Mouse (Mus musculus) CD8-positive naive resting alpha-beta T cell, adult 2 months (primary cell): ENCODE measurements around the gene Cdk1.

ENCODE experiments used
- DNase-seq, 2 experiments: peaks; one replicate each; pipeline ENCODE4 v3.0.0; 2022; ENCODE audit warnings: low read depth in 2 of 2, low spot score in 2 of 2

The Cdk1 gene

DNA sequence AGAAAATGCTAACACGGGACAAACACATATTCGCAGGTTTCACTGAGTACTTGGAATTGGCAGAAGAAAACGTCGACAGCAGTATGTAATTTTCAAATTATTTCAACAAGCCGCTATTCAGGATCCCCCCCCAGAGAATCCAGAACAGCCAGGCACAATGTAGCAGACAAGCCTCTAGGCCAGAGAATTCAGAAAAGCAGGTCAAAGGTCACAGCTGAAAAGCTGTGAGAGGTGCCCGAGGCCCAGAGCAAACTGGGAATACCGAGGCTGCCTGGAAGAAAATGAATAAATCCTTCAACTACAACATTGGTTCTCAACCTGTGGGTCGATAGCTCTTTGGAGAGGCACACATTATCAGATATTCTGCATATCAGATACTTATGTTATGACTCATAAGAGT is 4.5 kb downstream of the Cdk1 start:
- no peak for DNase-seq

DNA sequence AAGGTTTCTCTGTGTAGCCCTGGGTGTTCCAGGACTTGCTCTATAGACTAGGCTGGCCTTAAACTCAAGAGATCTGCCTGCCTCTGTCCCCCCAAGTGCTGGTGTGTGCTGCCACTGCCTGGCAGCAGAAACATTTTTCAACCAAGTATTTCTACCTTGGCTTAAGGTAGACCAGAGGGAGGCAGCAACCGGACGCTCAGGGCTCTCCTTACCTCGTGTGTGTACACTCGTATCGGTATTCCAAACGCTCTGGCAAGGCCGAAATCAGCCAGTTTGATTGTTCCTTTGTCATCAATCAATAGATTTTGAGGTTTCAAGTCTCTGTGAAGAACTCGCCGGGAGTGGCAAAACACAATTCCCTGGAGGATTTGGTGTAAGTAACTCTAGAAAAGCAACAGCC is 10.4 kb downstream of the Cdk1 start:
- DNase-seq: no peak

DNA sequence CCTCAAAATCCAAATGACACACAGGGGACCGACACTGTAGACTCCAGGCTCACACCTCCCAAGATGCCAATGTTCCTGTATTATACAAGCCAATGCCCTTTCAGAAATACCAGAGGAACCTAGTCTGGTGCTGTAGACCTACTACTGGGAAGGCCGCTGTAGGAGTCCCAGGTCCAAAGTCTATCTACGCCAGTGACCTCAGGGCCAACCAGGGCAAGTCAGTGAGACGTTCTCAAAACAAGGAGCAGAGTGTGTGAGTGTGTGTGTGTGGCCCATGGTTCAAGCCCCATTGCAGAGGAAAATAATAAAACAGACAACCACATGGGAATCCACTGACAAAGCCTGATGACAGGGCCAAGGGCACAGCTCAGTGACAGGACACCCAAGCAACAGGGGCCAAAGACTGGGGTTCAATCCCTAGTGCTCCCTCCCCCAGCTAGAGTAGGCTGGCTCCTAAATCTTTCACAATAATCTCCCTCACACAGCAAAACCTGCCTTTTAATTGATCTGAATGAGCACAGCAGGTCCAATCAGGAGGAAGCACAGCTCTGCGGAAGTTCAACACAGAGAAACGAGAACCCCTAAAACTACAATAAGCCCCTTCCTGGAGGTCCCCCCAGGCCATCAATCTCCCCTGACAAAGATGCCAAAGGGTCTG is 11.0 kb downstream of the Cdk1 start:
- no peak for DNase-seq

DNA sequence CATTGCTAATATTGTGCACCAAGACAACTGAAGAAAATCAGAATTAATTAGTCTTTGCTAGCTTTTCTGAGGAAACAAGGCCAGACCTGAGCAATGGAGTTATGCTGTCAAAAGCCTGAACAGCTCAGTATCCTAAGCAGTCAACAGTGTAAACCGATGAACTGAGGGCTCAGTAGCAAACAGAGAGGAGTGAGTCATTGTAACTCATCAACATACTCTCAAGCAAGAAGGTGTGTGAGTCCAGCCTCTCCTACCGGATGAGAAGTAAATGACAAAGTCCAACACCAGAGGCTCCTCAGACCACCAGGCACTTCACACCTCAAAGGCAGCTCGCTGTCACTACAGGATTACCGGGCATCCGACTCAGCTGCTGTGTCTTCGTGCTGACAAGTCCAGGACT is 12.7 kb downstream of the Cdk1 start:
- DNase-seq: no peak

DNA sequence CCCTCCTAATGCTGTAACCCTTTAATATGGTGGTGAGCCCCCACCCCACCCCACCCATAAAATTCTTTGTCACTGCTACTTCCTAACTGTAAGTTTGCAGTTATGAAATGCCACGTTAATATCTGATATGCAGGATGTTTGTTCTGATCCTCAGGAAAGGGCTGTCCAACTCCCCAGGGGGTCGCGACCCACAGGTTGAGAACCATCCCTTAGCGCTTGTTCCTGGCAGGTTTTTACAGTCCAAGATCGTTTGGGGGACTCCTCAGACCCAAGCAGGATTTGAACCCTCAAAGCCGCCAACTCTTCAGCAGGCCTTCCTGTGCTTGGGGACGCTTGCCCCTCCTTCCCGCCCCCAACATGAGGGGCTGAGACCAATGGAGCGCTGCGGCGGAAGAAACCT is 16.5 kb downstream of the Cdk1 start:
- DNase-seq: no peak

DNA sequence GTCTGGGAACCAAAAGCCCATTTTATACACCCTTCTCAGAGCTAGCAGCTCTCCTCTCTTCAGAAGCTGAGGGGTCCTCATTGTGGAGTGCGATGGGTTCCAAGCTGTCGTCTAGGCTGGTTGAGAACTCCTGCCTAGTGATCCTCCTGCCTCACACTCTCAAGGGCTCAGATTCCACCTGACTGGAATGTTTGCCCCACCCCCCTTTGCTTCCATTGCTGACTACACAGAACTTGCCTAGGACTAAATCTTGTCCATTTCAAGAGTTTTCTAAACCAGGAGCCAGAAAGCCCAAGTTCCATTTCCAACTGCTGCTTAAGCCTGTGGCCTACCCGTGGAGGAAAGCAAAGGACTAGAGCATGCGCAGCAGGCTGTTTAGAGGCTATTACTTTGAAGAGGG is 17.1 kb downstream of the Cdk1 start:
- DNase-seq: no peak

DNA sequence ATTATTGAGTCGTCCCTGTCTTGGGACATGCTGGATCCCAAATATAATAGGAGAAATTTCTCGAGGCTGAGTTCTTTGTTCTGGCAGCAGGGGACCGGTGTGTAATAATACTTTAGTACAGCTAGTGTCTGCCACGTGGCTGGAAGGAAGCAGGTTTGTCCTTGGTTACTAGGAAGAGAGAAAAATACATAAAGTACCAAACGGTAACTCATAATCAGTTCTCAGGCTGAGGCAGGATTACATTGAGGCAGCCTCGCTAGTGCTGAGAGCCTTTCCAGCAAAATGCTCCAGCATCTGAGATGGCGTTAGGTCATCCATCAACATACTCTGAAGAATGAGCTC is 17.6 kb downstream of the Cdk1 start:
- no peak for DNase-seq

DNA sequence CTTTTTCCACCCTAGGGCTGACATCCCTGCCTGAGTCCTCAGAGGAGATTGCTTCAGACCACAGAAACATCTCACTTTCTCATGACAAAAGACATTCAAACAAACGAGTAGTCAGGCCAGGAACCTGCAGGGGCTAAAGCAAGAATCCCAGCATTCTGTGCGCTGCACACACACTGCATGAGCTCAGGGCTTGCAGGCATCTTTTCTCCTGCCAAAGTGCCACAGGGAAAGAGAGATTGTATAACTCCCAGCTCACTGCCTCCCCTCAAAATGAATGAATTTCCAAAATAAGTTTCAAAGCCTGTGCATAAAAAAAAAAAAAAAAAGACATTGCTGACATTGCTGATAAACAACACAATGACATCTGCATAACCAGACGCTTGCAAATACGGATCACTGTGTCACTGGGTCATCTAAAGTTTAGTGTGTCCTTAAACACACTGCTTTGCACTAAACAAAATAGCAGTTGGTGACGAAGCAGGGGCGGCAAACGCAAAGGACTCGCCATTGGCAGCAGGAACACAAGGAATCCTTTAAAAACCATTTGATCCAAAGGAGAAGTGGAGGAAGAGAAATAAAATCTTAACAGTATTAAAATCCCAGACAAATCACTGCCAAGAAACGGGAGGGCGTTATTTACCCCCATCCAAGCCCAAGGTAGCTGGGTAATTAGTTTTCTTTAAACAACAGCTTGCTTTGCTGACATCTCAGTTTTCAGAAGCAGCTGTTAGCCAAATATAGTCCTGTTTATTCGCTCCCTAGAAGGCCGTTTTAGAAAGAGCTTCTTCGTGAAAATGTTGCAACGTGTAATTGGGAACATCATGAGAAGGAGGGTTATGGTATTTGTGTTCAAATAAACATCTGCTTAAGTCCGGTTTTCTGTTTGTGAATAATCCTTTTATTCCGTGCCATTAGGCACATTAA is 18.2 kb downstream of the Cdk1 start:
- DNase-seq: no peak

DNA sequence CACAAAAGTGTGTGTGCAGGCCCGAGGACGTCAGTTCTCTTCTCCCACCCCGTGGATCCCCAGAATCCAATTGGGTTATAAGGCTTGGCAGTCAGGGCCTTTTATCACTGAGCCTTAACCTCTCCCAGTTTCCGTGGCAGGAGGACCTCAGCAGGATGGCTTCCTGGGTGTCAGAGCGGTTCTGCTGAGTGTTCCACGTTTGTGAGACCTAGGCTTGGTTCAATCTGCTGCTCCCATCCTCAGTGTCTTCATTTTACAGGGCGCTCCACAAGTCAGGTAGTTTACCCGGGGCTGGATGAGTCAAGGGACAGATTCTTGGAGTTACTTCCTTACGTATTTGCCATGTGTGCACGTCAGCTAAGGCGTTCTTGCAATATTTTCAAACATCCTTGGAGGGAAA is 19.5 kb downstream of the Cdk1 start:
- DNase-seq: no peak

DNA sequence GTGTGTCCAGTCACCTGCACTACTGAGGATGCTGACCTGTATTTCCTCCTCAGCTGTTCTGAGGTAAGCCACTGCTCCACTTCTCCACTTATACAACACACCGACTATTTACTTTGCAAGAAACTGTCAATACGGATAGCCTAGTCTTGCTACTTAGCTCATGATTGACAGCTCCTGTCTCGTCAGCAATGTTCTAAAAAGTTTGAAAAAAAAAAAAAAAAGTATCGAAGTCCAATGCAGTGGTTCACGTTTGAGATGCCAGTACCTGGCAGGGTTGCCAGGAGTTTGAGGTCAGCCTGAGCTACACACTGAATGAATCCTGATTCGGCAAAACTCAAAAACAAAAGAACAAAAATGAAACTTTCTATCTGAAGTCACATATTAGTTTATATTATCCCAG is 21.5 kb downstream of the Cdk1 start:
- DNase-seq: no peak

DNA sequence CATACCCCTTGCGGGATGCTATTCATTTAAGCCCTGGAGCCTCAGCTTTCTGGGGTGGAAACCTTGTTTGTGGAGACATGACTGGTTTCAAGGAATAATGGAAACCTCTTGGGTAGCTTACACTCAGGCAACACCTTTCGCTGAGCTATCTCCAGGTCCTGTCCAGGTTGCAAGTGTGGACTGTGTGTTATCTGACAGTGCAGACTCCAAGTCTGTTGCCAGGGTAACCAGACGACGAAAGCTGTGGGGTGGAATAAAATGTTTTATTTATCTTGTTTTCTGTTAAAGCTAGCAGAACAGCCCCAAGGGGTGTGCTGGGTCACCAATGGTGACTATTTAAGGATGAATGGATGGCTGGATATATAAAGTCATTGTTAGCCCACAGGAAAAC is 24.1 kb downstream of the Cdk1 start:
- DNase-seq: no peak

DNA sequence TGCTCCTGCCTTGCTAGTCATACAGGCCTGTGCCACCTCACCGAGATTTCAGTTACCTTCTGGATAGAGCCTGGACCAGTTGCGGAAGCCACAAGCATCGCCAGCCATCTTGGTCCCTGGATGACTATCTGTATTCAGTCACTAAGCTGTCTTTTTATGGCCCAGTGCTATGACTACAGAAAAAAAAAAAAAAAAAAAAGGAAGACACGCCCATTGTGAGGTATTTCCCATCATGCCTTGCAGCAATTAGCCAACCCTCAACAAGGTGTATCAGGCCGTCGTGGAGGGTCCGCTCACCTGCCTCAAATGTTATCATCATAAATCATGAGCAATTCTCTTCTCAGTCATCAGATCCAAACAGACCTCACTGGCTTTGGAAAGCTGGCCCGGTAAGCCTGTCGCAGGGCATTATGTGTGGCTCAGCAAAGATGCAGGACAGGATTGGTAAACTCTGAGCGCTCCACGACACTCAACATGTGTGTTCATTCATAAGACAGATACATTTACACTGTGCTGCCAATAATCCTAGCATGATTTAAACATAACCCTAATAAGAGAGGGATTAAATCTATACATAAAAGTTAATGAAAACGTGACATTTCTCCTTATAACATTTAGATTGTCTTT is 24.6 kb downstream of the Cdk1 start:
- DNase-seq: no peak

DNA sequence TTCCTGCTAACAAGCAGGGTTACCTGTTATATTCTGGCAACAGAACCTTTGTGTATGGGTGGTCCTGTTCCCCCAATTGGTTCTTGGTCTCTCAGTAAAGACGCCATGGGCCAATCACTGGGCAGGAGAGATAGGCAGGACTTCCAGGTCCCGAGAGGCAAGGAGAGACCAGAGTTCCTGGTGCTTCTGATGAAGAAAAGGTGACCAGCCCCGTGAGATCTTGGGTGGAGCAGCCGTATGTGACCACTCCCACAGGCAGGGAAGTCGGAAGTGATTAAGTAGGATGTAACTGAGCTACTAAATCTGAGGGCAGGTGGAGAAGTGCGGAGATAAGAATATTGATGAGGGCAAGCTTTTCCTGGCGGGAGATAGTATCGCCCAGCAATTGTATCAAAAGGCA is 25.4 kb downstream of the Cdk1 start:
- no peak for DNase-seq

DNA sequence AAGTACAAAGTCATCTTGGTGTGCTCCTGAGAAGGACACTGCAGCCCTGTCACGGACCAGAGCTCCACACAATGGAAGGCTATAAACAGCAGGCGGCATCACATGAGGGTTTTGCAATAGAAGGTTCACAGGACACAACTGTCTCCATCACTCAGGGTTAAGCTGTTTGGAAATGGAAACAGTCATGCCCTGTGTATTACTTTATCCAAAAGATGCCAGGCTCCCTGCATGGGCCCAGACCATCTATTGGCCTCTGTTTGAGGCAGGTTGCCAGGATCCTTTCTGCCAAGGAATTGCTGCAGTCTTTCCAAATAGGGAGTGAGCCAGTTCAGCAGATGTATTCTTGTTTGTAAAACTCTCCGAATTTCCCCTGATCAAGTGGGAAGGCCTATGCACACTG is 26.3 kb downstream of the Cdk1 start:
- no peak for DNase-seq

DNA sequence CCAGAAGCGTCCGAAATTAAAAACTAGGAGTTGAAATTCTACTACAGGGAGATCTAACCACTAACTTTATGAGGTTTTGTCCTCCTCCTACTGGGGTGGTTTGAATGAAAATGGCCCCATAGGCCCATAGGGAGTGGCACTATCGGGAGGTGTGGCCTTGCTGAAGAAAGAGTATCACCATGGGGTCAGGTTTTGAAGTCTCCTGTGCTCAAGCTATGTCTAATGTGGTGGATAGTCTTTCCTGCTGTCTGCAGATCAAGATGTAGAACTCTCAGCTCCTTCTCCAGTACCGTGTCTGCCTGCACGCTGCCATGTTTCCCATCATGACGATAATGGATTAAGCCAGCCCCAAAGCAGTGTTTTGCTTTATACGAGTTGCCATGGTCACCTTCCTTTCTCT is 27.9 kb downstream of the Cdk1 start:
- no peak for DNase-seq

DNA sequence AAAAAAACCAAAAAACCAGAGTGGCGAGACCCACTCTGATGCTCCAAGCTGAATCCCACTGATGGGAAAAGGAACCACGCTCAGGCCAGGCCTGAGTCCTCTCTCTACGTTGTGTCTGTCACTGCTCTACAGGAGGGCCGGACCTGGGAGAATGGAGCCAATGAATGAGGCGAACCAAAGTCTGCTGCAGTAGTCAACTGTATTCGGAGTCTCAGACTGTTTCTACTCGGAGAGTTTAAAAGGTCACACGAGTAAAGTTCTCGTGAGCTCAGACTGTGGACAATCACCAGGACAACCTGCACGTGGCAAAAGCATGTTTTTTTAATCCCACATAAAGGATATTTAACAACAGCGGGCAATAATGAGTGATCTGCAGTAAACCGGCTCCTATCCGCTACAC is 28.8 kb downstream of the Cdk1 start:
- no peak for DNase-seq

DNA sequence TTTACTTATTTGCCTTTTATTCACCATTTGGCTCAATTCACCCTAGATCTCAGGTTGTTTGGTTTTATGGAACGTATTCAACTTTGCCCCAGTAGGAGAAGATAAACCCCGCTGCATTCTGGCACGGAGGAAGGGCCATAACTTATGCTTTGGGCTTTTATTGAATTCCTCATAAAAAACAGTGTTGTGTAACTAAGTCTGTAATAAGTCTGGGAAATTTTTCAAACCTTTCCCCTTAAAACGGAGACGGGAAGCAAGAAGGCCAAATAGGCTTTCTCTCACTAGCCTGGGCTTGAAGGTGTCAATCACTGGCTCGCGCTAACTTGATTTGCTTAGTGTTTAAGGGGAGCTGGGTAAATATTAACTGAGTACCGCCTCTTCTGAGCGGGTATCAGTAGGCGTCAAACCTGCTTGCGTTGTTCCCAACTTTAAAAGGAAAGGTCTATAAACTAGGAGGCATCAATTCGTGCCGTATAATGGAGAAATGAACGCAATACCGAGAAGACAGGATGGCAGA is 31.2 kb downstream of the Cdk1 start:
- no peak for DNase-seq

DNA sequence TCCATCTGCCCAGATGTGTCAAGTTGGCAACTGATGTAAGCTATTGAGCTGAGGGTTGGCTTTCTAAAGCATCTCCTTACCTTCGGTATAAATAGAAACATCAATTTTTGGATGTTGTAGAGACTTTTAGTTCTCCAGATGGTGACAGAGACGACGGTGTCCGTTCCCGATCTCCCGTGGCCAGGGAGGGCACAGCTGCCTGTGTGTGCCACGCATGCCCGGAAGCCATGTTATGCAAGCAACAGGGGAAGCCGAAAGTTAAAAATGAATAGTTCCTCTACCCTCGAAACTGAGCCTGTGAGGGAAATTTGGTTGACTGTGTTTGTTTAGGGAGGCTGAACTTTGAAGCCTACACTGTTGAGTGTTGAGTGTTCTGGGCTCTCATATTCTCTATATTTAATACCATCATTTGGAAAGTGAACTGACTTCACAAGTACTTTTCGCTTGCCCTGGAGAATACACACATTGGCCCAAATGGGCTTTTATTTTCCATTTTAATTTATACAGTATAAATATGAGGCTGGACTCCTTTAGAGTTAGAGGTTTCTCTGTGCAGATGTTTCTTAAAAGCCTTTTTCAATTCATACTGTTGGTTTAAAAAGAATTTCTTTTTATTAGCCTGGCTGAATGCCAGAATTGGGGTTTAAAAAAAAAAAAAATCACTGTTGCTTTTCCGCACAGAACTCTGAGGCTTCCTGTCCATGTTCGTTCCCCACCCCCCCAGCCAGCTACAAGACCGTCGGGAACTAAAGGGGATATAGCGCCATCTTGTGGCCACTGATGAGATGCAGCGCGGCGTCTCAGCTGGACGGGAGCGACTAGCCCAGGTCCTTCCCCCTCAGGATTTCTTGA is 31.8 kb downstream of the Cdk1 start:
- DNase-seq: peak; percentile 38 to 59

DNA sequence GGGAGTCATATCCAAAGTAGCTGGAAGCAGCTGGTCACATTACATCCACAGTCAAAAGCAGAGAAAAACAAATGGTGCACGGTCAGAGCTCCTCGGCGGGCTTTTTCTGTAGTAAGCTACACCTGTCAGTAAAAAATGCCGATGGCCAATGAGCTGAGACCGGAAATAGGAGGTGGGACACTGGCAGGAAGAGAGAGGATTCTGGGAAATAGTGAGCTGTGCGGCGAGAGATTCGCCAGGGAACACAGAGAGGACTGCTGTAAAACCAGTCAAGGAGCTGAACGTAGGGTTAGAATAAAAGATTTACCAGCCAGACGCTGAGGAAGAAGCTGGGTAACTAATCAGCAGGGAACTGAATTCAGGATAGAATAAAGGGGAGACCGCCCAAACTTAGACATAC is 34.2 kb downstream of the Cdk1 start:
- no peak for DNase-seq

DNA sequence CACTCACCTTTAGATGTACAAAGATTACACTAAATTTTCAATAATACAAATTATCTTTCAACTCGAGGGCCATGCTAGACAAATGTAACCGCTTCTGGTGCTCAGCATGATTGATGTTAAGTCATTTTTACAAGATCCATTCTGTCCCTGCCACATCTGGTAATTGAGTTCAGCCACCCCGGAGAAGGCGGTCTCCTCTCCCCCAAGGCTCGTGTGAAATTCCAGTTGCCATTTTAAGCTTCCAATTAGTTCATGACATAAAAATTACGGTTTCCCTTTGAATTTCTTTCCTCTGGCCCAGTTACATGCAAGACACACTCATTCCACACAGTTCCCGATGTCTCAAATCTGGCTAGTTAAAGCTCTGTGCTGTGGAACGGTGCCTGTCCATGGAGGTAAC is 38.8 kb downstream of the Cdk1 start:
- DNase-seq: no peak

DNA sequence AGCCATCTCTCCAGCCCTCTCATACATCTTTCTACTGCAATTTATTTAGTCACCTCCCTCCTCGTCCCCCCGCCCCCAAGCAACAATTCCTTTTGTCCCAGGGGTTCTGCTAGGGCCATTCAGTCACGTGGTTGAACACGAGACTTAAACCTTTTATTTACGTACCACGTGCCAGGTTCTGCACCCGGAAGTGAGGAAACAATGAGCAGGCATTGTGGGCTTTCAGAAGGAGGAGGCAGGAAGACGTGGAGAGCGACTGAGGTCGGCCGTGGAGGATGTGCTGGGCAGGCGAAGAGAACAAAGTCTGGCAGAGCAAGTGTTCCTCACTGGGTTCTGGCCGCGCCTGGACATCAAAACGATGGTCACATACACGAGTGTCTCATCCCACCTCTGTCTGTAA is 40.9 kb downstream of the Cdk1 start:
- no peak for DNase-seq
